Mouse (Mus musculus): ENCODE measurements around the gene Tead2. TPM values are rescaled to one million over a fixed set of nuclear protein-coding genes. Genes with fewer than 3 reads are reported as not detected.

Gene Tead2
- polyA plus RNA-seq, 1 experiment from 2014 or later, result 89.0 TPM

DNA sequence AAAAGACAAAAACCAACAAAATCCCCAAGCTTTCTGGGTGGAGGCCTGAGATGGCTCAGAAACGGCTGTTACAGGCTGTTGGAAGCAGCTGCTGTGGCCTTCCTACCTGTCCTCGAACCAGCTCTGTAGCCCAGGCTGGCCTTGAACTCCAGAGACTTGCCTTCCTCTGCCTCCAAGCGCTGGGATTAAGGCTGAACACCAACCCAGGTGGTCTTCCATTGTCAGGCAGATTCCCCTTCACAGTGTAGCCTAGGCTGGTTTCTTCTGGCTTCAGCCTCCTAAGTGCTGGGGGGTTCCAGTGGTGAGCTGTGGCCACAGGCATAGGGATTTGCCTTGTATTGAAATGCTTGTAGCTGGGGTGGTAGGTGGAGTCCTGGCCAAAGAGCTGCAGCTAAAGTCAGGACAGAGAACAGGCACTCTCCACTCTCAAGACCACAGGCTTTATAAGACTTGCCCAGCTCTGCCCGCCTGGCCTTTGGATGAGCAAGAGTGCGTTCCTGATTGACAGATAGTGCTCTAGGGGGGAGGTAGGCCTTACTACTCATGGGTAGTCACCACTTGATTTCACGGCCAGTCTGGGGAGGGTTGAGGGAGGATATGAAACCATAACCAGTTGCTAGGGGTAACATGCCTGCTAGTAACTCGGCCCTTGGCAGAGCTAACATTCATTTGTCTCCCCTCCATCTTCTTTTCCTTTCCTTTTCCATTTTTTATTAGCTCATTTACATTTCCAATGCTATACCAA lies 14.1 kb downstream of the Tead2 start:
- H3K27me3 ChIP-seq, result no peaks in the 10 kb centered on the region
- no peak overlapping the region for H3K4me2 ChIP-seq
- no peak for ATAC-seq (replicated peaks; ENCODE audit: insufficient number of reproducible peaks, insufficient read depth, low FRiP score, low read depth)
- no peaks in the 10 kb centered on the region for H3K9me3 ChIP-seq (replicated peaks)
- H3K36me3 ChIP-seq, result peaks cover 75% of the 10 kb centered on the region
- peaks cover 24% of the 10 kb centered on the region for H3K4me1 ChIP-seq (replicated peaks)
- no peak overlapping the region for H3K9ac ChIP-seq
- H3K27ac ChIP-seq, result no peak overlapping the region
- no peak overlapping the region for H3K4me3 ChIP-seq
- WGBS, result 90% methylated on average over 7 of the region's 7 CpGs

DNA sequence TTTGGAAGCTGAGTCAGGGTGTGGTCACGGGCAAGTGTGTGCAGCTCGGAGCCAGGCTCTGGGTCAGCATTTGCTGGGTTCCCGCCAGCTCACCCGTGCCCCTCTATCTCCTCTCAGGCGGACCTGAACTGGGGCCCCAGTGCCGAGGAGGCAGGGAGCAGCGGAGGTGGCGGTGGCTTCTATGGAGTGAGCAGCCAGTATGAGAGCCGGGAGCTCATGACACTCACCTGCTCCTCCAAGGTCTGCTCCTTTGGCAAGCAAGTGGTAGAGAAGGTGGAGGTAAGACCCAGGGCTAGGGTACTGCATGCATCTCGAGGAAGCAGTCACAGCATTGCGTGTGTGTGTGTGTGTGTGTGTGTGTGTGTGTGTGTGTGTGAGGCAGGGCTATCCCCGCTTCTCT lies 15.6 kb downstream of the Tead2 start:
- peaks cover 59% of the 10 kb centered on the region for H3K36me3 ChIP-seq
- H3K9ac ChIP-seq, result no peak overlapping the region
- ATAC-seq (replicated peaks; ENCODE audit: insufficient number of reproducible peaks, insufficient read depth, low FRiP score, low read depth), result no peak
- peaks cover 39% of the 10 kb centered on the region for H3K4me1 ChIP-seq (replicated peaks)
- H3K9me3 ChIP-seq (replicated peaks), result no peaks in the 10 kb centered on the region
- no peaks in the 10 kb centered on the region for H3K27me3 ChIP-seq
- no peak overlapping the region for H3K4me3 ChIP-seq
- H3K4me2 ChIP-seq, result no peak overlapping the region
- WGBS, result 86% methylated on average over 12 of the region's 12 CpGs
- no peak overlapping the region for H3K27ac ChIP-seq

DNA sequence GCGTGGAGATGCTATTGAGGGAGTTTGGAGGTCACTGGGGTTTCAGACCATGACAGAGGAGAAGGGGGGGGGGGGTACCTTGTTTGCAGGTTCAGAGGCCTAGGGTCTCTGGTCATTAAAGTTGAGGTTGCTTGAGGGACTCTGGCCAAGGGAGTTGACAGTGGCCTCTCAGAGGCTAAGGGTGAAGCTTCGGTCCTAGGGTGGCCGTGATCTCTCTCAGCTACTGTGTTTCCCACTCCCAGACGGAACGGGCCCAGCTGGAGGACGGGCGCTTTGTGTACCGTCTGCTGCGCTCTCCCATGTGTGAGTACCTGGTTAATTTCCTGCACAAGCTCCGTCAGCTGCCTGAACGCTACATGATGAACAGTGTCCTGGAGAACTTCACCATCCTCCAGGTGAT lies 16.4 kb downstream of the Tead2 start:
- Histone ChIP-seq H3K9me3 (replicated peaks) (no peaks in the 10 kb centered on the region), H3K36me3 (peaks cover 51% of the 10 kb centered on the region), H3K4me2 (no peak overlapping the region), H3K4me1 (replicated peaks) (peaks cover 39% of the 10 kb centered on the region), H3K4me3 (no peak overlapping the region), H3K27me3 (no peaks in the 10 kb centered on the region), H3K27ac (no peak overlapping the region), H3K9ac (no peak overlapping the region)
- WGBS, result 88% methylated on average over 11 of the region's 11 CpGs
- ATAC-seq (replicated peaks; ENCODE audit: insufficient number of reproducible peaks, insufficient read depth, low FRiP score, low read depth), result no peak

DNA sequence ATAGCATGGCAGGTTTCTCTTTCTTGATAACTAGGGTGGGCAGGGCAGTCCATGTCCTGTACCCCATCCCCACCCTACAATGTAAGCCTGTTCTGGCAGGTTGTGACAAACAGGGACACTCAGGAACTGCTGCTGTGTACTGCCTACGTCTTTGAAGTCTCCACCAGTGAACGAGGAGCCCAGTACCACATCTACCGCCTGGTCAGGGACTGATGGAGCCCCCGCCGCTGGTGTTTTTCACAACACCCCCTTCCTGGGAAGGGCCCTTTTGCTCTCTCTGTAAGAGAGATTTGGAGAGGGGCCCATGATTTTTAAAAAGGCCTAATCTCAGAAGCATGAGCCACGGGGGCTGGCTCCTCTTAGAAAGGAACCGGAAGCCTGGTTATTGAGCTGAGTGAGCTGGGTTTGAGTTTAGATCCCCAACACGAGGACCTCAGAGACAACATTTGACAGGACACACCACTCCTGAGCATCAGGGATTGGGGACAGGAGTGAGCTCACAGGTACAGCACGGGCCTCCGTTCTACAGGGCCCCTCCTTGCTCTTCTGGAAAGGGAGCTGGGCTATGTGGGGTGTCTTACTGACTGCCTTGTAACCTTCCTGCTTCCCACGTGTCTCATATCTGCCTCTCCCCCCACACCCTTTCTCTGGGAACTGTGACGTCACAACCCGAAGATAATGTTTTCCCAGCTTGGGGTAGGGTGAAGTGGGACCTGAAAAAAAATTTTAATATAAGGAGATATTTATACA lies 17.3 kb downstream of the Tead2 start:
- H3K27me3 ChIP-seq, result no peaks in the 10 kb centered on the region
- no peak overlapping the region for H3K27ac ChIP-seq
- no peak for ATAC-seq (replicated peaks; ENCODE audit: insufficient number of reproducible peaks, insufficient read depth, low FRiP score, low read depth)
- no peaks in the 10 kb centered on the region for H3K9me3 ChIP-seq (replicated peaks)
- no peak overlapping the region for H3K4me3 ChIP-seq
- H3K4me1 ChIP-seq (replicated peaks), result peaks cover 39% of the 10 kb centered on the region
- 53% methylated on average over 13 of the region's 13 CpGs for WGBS
- no peak overlapping the region for H3K9ac ChIP-seq
- peaks cover 44% of the 10 kb centered on the region for H3K36me3 ChIP-seq
- H3K4me2 ChIP-seq, result no peak overlapping the region

DNA sequence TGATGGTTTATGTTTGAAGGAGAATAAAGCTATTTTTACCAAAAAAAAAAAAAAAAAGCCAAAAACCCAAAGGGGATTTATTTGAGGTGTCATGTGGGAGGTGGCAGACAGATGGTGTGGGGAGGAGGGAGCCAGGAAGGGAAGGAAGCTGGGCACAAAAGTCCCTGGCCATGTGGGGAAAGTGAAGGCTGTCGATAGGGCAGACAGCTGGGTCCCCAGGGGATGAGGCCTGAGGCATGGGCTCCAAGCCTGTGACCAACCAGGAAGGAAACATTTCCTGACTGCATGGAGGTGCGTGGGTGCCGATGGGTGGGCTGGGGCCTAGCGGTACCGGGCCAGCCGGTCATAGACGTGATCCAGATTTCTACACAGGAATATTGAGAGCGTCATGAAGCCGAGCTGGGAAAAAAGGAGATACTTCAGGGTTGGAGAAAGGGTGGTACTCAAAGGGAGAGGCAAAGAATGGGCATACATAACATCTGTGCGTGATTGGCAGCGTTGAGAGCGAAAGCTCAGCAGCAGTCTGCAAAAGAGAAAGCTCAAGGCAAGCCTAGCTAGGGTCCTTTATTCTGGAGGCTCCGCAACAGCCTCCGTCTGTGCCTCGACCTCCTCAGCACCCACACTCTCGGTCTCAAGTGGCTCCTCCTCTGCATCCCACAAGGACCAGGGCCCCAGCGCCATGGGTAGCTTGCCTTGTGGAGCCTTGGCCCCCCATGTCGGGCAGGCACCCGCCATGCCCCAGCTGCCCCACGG lies 18.2 kb downstream of the Tead2 start:
- H3K9ac ChIP-seq, result no peak overlapping the region
- peak overlapping the region; percentile 33 for H3K4me3 ChIP-seq
- no peaks in the 10 kb centered on the region for H3K9me3 ChIP-seq (replicated peaks)
- peaks cover 2% of the 10 kb centered on the region; the same call in 1 of the 2 replicates for H3K27me3 ChIP-seq
- ATAC-seq (replicated peaks; ENCODE audit: insufficient number of reproducible peaks, insufficient read depth, low FRiP score, low read depth), result no peak
- H3K27ac ChIP-seq, result no peak overlapping the region
- peaks cover 39% of the 10 kb centered on the region for H3K4me1 ChIP-seq (replicated peaks)
- 33% methylated on average over 20 of the region's 20 CpGs for WGBS
- peaks cover 35% of the 10 kb centered on the region for H3K36me3 ChIP-seq
- peak overlapping the region; percentile 58 for H3K4me2 ChIP-seq

DNA sequence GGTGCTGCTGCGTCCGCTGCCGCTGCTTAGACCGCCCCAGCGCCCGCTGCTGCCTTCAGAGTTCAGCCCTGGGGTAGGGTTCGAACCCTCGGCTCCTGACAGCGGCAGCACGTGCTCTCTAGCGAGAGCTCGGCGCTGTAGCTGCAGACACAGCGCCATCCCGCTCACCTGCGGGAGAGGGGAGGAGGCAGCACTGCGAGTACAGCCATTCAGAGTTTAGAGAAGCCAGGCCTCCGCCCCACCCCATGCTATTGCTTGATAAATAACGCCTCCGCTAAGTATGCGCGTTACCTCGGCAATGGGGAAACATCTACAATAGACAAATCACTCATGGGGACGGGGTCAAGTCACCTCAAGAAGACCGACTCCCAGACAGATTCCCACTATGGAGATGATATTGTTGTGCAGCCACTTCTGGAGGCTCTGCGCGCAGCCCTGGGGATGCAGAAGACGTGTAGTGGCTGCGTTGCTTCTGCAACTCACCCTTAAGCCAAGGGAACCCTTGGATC lies 18.8 kb downstream of the Tead2 start:
- H3K4me3 ChIP-seq, result peak overlapping the region; percentile 33
- H3K4me1 ChIP-seq (replicated peaks), result peaks cover 43% of the 10 kb centered on the region
- H3K4me2 ChIP-seq, result peak overlapping the region; percentile 58
- no peaks in the 10 kb centered on the region for H3K9me3 ChIP-seq (replicated peaks)
- peaks cover 2% of the 10 kb centered on the region; the same call in 1 of the 2 replicates for H3K27me3 ChIP-seq
- peaks cover 29% of the 10 kb centered on the region for H3K36me3 ChIP-seq
- no peak overlapping the region for H3K9ac ChIP-seq
- no peak for ATAC-seq (replicated peaks; ENCODE audit: insufficient number of reproducible peaks, insufficient read depth, low FRiP score, low read depth)
- 18% methylated on average over 29 of the region's 29 CpGs for WGBS
- H3K27ac ChIP-seq, result peak overlapping the region; percentile 41

DNA sequence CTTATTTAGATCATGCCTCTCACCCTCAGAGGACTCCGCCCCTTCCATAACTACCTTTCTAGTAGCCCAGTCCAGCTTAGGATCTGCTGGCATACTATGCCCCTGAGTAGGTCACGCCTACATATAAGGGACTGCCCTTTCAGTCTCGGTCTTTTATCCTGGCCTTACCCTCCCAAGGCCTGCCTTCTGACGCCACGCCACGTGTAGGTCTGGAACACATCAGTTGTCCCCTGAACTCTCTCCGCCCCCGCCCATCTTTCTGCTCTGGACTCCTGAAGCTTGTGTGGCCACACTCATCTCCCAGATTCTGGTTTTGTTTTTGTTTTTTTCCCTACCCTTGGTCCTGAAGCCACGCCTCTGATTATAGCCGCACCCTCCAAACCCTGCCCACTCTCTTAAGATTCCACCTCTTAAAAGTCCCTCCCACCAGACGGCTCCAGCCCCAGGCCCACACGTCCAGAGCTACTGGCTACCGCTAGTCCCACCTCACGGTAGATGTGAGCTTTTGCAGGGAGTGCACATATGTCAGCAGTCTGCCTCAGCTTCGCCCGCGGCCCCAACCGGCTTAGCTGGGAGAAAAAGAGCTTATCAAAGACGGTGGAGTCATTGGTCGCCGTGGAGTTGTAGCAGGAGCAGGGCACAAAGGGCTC lies 19.5 kb downstream of the Tead2 start:
- peak overlapping the region; percentile 33 for H3K4me3 ChIP-seq
- H3K36me3 ChIP-seq, result peaks cover 24% of the 10 kb centered on the region
- H3K9ac ChIP-seq, result peak overlapping the region; percentile 19; the same call in 1 of the 2 replicates
- peak overlapping the region; percentile 58 for H3K4me2 ChIP-seq
- no peaks in the 10 kb centered on the region for H3K9me3 ChIP-seq (replicated peaks)
- ATAC-seq (replicated peaks; ENCODE audit: insufficient number of reproducible peaks, insufficient read depth, low FRiP score, low read depth), result peak; percentile 77
- peaks cover 43% of the 10 kb centered on the region for H3K4me1 ChIP-seq (replicated peaks)
- H3K27ac ChIP-seq, result peak overlapping the region; percentile 41
- WGBS, result 10% methylated on average over 21 of the region's 21 CpGs
- peaks cover 2% of the 10 kb centered on the region; the same call in 1 of the 2 replicates for H3K27me3 ChIP-seq

DNA sequence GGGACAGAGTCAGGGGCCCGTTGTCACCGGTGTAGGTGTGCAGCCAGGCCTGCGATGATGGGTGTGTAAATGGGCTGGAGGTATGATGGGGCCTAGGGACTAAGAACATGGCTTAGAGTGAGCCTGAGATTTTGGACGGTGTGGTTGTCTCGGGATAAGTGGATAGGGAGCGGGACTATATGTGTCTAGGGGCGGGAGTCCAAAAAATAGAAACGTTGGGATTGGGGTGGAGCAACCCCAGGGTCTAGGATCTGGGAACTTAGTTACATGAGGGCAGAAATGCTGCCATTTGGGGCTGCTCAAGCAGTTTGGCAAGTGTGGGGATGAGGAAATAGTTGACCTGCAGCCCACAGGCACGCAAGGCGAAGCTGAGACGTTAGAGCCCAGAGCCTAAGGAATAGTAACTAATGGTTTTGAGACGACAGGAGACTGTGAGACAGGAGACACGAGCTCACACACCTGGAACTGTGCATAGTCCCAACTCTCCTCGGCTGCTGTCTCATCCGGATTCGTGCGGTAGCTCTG lies 20.2 kb downstream of the Tead2 start:
- peak overlapping the region; percentile 33 for H3K4me3 ChIP-seq
- 34% methylated on average over 17 of the region's 17 CpGs for WGBS
- H3K4me2 ChIP-seq, result peak overlapping the region; percentile 58
- H3K27me3 ChIP-seq, result peaks cover 2% of the 10 kb centered on the region; the same call in 1 of the 2 replicates
- H3K36me3 ChIP-seq, result peaks cover 24% of the 10 kb centered on the region
- peak overlapping the region; percentile 19; the same call in 1 of the 2 replicates for H3K9ac ChIP-seq
- H3K4me1 ChIP-seq (replicated peaks), result peaks cover 46% of the 10 kb centered on the region
- H3K9me3 ChIP-seq (replicated peaks), result no peaks in the 10 kb centered on the region
- no peak for ATAC-seq (replicated peaks; ENCODE audit: insufficient number of reproducible peaks, insufficient read depth, low FRiP score, low read depth)
- peak overlapping the region; percentile 41 for H3K27ac ChIP-seq

DNA sequence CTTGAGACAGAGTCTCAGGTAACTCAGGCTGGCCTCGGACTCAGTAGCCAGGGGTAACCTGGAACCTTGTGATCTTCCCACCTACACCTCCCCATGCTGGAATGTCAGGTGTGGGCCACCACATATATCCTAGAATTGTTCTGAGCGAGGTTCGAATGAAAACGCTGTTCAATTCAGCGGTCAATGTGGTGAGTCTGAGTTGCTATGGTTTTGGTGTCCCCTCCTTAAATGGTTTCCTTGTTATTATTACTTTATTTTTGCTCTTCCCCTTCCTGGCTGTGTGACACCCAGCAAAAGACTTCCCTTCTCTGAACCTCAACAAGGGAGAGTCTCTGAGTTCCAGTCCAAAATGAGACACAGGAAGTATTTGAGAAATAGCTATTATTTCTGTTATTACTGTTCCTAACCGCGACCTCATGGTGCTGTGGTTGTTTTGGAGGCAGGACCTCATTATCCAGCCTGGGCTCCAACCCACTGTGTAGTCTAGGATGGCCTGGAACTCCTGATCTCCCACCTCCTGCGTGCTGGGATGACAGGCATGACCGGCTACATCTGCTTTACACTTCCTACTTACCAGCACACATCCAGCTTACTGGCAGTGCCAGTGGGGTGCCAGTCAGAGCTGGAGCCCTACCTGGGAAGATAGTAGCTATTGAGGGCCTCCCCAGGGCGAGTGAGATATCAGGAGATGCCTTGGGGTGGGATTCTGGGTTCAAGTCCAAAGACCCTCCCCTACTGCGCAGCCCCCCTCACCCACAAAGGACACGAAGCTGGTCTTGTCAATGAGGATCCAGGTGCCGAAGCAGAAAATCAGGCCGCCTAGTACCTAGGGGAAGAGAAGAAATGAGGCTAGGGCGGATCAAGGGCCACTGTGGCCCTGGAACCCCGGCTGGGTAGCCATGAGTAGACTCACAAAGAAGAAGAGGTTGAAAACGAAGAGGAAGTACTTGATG lies 22.5 kb downstream of the Tead2 start:
- peaks cover 1% of the 10 kb centered on the region; the same call in 1 of the 2 replicates for H3K36me3 ChIP-seq
- H3K4me3 ChIP-seq, result peak overlapping the region; percentile 20; the same call in 1 of the 2 replicates
- peaks cover 43% of the 10 kb centered on the region for H3K4me1 ChIP-seq (replicated peaks)
- 0 out of 2 replicates have a peak overlapping the region, but pooled peaks have one; percentile 8 for H3K27ac ChIP-seq
- peaks cover 2% of the 10 kb centered on the region; the same call in 1 of the 2 replicates for H3K27me3 ChIP-seq
- peak overlapping the region; percentile 21; the same call in 1 of the 2 replicates for H3K4me2 ChIP-seq
- no peak for ATAC-seq (replicated peaks; ENCODE audit: insufficient number of reproducible peaks, insufficient read depth, low FRiP score, low read depth)
- H3K9ac ChIP-seq, result 0 out of 2 replicates have a peak overlapping the region, but pooled peaks have one; percentile 2
- WGBS, result 71% methylated on average over 17 of the region's 17 CpGs
- H3K9me3 ChIP-seq (replicated peaks), result no peaks in the 10 kb centered on the region
